Mouse (Mus musculus) neural tube, embryonic 13.5 days (tissue): ENCODE results near the gene Hoxa11. TPM values are rescaled to one million over a fixed set of nuclear protein-coding genes. Genes with fewer than 3 reads are reported as not detected.

Source experiments
- microRNA counts: library from miRNA; unstranded; fragments of <30 nt; microRNA quantifications from one replicate; lab custom pipeline; 2016
- microRNA-seq: library from miRNA; unstranded; fragments of <30 nt; microRNA quantifications from one replicate; pipeline ENCODE4, GENCODE M21; 2016
- polyA plus RNA-seq: library from polyadenylated mRNA; unstranded; fragments of >200 nt; fragmentation: Nextera tagmentation; extraction: Ambion mirVana; gene quantifications from 2 replicates; pipeline ENCODE4 v1.2.1, GENCODE M21; 2015

The Hoxa11 gene
- polyA plus RNA-seq, 1 experiment from 2014 or later = 4.7 TPM

MicroRNAs encoded within 50 kb of the gene (microRNA counts, 519-probe panel; counts per million panel counts)
- microRNA mmu-miR-196b (lab: Ali Mortazavi, UCI) = 4,452 counts per million, percentile 75 among the panel's probes with 10 or more counts

Small RNA genes lying within 50 kb of the gene (microRNA-seq; reads per million reads assigned to microRNA genes)
- gene Mir196b = 6,037 reads per million, percentile 94 among the genes with 10 or more reads in this experiment

Other genes with a start within 250 kb of the Hoxa11 start
- 37.0 and 44.6 TPM in 2 replicates for gene Skap2, start 233.3 kb downstream of the Hoxa11 start, polyA plus RNA-seq
- 2.0 and 3.0 TPM in 2 replicates for gene Hoxa1, start 87.5 kb downstream of the Hoxa11 start, polyA plus RNA-seq
- 11.9 and 13.7 TPM in 2 replicates for gene Hoxa2, start 81.0 kb downstream of the Hoxa11 start, polyA plus RNA-seq
- gene 5730596B20Rik, start 68.3 kb downstream of the Hoxa11 start, polyA plus RNA-seq = 3.5 and 4.1 TPM in 2 replicates
- 5.7 and 5.8 TPM in 2 replicates for gene Hoxa4, start 54.1 kb downstream of the Hoxa11 start, polyA plus RNA-seq
- 44.7 and 66.8 TPM in 2 replicates for gene Hoxa5, start 41.2 kb downstream of the Hoxa11 start, polyA plus RNA-seq
- 20.3 and 25.8 TPM in 2 replicates for gene Hoxa6, start 37.1 kb downstream of the Hoxa11 start, polyA plus RNA-seq
- 13.9 and 16.4 TPM in 2 replicates for gene Hoxa3, start 32.5 kb downstream of the Hoxa11 start, polyA plus RNA-seq
- gene Gm28308, start 32.5 kb downstream of the Hoxa11 start, polyA plus RNA-seq = not detected in 2 replicates
- gene Hoxa7, start 24.0 kb downstream of the Hoxa11 start, polyA plus RNA-seq = 117 and 125 TPM in 2 replicates
- gene Hoxa9, start 14.7 kb downstream of the Hoxa11 start, polyA plus RNA-seq = 125 and 130 TPM in 2 replicates
- 77.8 and 86.6 TPM in 2 replicates for gene Hoxa10, start 5.0 kb downstream of the Hoxa11 start, polyA plus RNA-seq
- gene Hoxa13, start 15.1 kb upstream of the Hoxa11 start, polyA plus RNA-seq = 0.08 and 0.32 TPM in 2 replicates
- gene Evx1, start 67.7 kb upstream of the Hoxa11 start, polyA plus RNA-seq = 1.7 and 2.3 TPM in 2 replicates